Comparison of ENCODE assay signal across 16 mouse cellular contexts in genomic region chr16:12925931-12926330, GRCm38 (mm10).
DNase-seq lines count a peak whose midpoint lies in the region; ATAC-seq and TF ChIP-seq lines count a peak whose summit lies in the region.
"Had no signal": no experiment of that assay in that cellular context is flagged by ENCODE, and none has a peak within 500 bp of the region (broad histone marks: within the 10 kb centered on the region; RNA-seq: fewer than 3 reads in every experiment).

No protein-coding gene starts in this region.

- no peak for TF ChIP-seq CTCF in left cerebral cortex, adult 2 months (IDR thresholded peaks at IDR 0.05)

- H3K4me1 ChIP-seq in kidney, embryonic 15.5 days = no peaks in the 10 kb centered on the region
- H3K4me1 ChIP-seq: forebrain, embryonic 12.5 days; hindbrain, embryonic 10.5 days; limb, embryonic 15.5 days; megakaryocyte, embryonic 14.5 days; stomach, embryonic 15.5 days had no signal

- intact Hi-C loops in left cerebral cortex, adult 2 months (cut with DNase I) = loop anchor here (5.0 kb wide), 1 partner anchor 114 kb away; no protein-coding TSS in a partner anchor

- ATAC-seq in kidney, embryonic 15.5 days (replicated peaks; ENCODE audit: low FRiP score) = no peak
- no peak for ATAC-seq in erythroblast, adult 5-6 weeks (replicated peaks; ENCODE audit: low FRiP score, poor library complexity, severe bottlenecking)
- ATAC-seq: inflammation-experienced regulatory T-cells, adult 6 months had no signal

- no peak overlapping the region for H3K4me3 ChIP-seq in left cerebral cortex, adult 2 months
- H3K4me3 ChIP-seq in kidney, embryonic 15.5 days (replicated peaks) = no peak overlapping the region
- H3K4me3 ChIP-seq: forebrain, embryonic 12.5 days; hindbrain, embryonic 10.5 days; limb, embryonic 15.5 days; megakaryocyte, embryonic 14.5 days; stomach, embryonic 15.5 days had no signal

- H3K9ac ChIP-seq in kidney, embryonic 15.5 days = no peak overlapping the region
- H3K9ac ChIP-seq: forebrain, embryonic 12.5 days; limb, embryonic 15.5 days; stomach, embryonic 15.5 days had no signal

- 89% methylated on average over 9 of the region's 9 CpGs for WGBS in kidney, embryonic 15.5 days

- H3K27ac ChIP-seq in left cerebral cortex, adult 2 months = peak overlapping the region; percentile 28; the same call in 1 of the 2 replicates
- no peak overlapping the region for H3K27ac ChIP-seq in kidney, embryonic 15.5 days
- H3K27ac ChIP-seq: forebrain, embryonic 12.5 days; hindbrain, embryonic 10.5 days; limb, embryonic 15.5 days; stomach, embryonic 15.5 days had no signal

- H3K36me3 ChIP-seq in kidney, embryonic 15.5 days = no peaks in the 10 kb centered on the region
- H3K36me3 ChIP-seq: forebrain, embryonic 12.5 days; hindbrain, embryonic 10.5 days; limb, embryonic 15.5 days; stomach, embryonic 15.5 days had no signal

- peak; percentile 85 for DNase-seq in brain, adult 2 months (ENCODE audit: low read depth, low spot score)
- DNase-seq in brain, embryonic 18.5 days (ENCODE audit: low read depth, low spot score) = peak; percentile 49
- no peak for DNase-seq in left cerebral cortex, adult 2 months (ENCODE audit: extremely low spot score in 1 of 2, low spot score in 2 of 2)
- DNase-seq in right cerebral cortex, postnatal 10 days (ENCODE audit: low spot score in 2 of 2) = peak; percentile 67 to 78
- DNase-seq in retina, embryonic 14.5 days (ENCODE audit: low spot score) = no peak
- DNase-seq: cerebellum, postnatal 10 days; kidney, adult 9 months; lung, postnatal 14 days had no signal

- no peaks in the 10 kb centered on the region for H3K9me3 ChIP-seq in kidney, embryonic 15.5 days (replicated peaks)
- H3K9me3 ChIP-seq: forebrain, embryonic 12.5 days; hindbrain, embryonic 10.5 days; limb, embryonic 15.5 days; megakaryocyte, embryonic 14.5 days; stomach, embryonic 15.5 days had no signal

- H3K27me3 ChIP-seq in kidney, embryonic 15.5 days = no peaks in the 10 kb centered on the region
- H3K27me3 ChIP-seq: forebrain, embryonic 12.5 days; limb, embryonic 15.5 days; megakaryocyte, embryonic 14.5 days; stomach, embryonic 15.5 days had no signal

- H3K4me2 ChIP-seq in kidney, embryonic 15.5 days = no peak overlapping the region
- H3K4me2 ChIP-seq: forebrain, embryonic 12.5 days; limb, embryonic 15.5 days; stomach, embryonic 15.5 days had no signal

Comparison
In these comparisons a context has a peak if more than half of its experiments do, and no peak if none do; other contexts are left out.
1. DNase-seq: peak in brain, adult 2 months (single experiment), brain, embryonic 18.5 days (single experiment) and right cerebral cortex, postnatal 10 days (2 of 2); none in left cerebral cortex, adult 2 months (0 of 2) and retina, embryonic 14.5 days (single experiment).